Mouse (Mus musculus) hindbrain, embryonic 16.5 days (tissue): ENCODE data around the gene Sspo. TPM values are rescaled to one million over a fixed set of nuclear protein-coding genes. Genes with fewer than 3 reads are reported as not detected.

Experiments
- ATAC-seq: fragments of 200-750 bp; cut with Nextera tagmentation; 2 replicates; pipeline ENCODE4 v1.8.0; 2017; ENCODE audit warnings: moderate TSS enrichment, moderate library complexity
- H3K27ac ChIP-seq: fragments of 300-500 bp; sonication (generic); 2 replicates; pipeline ENCODE4 v1.5.1; 2014; ENCODE audit warnings: low read depth, mild to moderate bottlenecking, control low read depth, low read length, moderate library complexity
- H3K27me3 ChIP-seq: fragments of 300-500 bp; sonication (generic); replicated peaks from 2 replicates; pipeline ENCODE4 v1.6.1; 2014; ENCODE audit warnings: low read length; ENCODE audit not compliant: control insufficient read depth, insufficient read depth
- H3K36me3 ChIP-seq: fragments of 300-500 bp; sonication (generic); 2 replicates; pipeline ENCODE4 v1.6.1; 2014; ENCODE audit warnings: mild to moderate bottlenecking, low read length, moderate library complexity, mixed read lengths; ENCODE audit not compliant: control insufficient read depth, insufficient read depth
- H3K4me1 ChIP-seq: fragments of 300-500 bp; sonication (generic); 2 replicates; pipeline ENCODE4 v1.6.1; 2014; ENCODE audit warnings: low read depth, low read length; ENCODE audit not compliant: control insufficient read depth, insufficient read depth
- H3K4me2 ChIP-seq: fragments of 300-500 bp; sonication (generic); 2 replicates; pipeline ENCODE4 v1.6.1; 2014; ENCODE audit warnings: mild to moderate bottlenecking, low read length, control low read depth, moderate library complexity
- H3K4me3 ChIP-seq: fragments of 300-500 bp; sonication (generic); 2 replicates; pipeline ENCODE4 v1.5.1; 2014; ENCODE audit warnings: mild to moderate bottlenecking, low read length, control low read depth, moderate library complexity
- H3K9ac ChIP-seq: fragments of 300-500 bp; sonication (generic); 2 replicates; pipeline ENCODE4 v1.6.1; 2014; ENCODE audit warnings: low read depth, mild to moderate bottlenecking, control low read depth, low read length, moderate library complexity
- H3K9me3 ChIP-seq: fragments of 300-500 bp; sonication (generic); 2 replicates; pipeline ENCODE4 v1.6.1; 2014; ENCODE audit warnings: mild to moderate bottlenecking, low read length, moderate library complexity; ENCODE audit not compliant: control insufficient read depth
- WGBS: fragments of 180-500 bp; shearing (Covaris S2); extraction: QIAGEN DNeasy Blood & Tissue Kit; methylation state at CpG from one replicate; pipeline ENCODE4 v1.1.7; 2014; 5-methylcytosine and 5-hydroxymethylcytosine counted together
- polyA plus RNA-seq: library from polyadenylated mRNA; unstranded; fragments of >200 nt; fragmentation: Nextera tagmentation; extraction: Ambion mirVana; gene quantifications from 2 replicates; pipeline ENCODE4 v1.2.1, GENCODE M21; 2015

Gene Sspo
- polyA plus RNA-seq, 1 experiment from 2014 or later, result 0.29 TPM

DNA sequence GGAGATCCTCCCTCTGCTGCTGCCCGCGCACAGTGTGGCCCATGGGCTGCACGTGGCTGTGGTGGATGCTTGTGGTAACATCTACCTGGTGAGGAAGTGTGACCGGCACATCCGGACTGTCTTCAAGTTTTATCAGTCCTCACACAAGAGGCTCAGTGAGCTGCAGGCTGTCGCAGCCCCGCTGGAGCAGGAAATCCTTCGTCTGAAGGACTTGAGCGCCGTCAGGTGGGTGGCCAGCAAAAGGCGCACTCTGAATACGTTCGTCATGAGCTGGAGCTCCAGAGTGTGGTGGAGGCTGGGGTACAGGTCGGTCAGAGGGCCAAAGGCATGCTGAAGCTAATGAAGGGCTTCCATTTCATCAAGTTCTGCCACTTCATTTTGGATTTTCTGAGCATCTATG, 81.2 kb downstream of the Sspo start:
- WGBS, result 77% methylated on average over 14 of the region's 14 CpGs
- no peak overlapping the region for H3K9ac ChIP-seq

DNA sequence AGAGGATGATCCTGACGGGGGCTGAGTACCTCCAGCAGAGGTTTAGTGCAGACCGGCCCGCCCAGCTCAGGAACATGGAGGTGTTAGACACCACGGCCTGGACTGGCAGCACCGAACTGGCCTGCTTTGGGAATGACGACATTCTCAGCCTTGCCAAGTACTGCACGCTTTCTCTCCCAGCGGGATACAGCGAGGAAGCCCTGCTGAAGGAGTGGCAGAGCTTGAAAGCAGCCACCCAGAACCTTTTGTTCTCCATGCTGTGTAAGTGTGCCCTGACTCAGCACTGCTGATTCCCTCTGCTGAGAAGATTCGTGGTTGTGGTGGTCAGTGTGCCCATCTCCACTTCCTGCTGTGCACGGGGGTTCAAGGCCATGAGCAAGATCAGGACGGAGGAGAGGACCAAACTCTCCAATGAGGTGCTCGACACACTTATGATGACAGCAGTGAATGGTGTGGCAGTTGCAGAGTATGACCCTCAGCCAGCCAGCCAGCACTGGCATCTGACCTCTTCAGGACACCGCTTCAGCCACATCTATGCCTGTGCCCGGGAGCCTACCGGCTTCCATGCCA, 81.9 kb downstream of the Sspo start:
- ATAC-seq, result no peak
- no peak overlapping the region for H3K27ac ChIP-seq
- H3K27me3 ChIP-seq, result no peaks in the 10 kb centered on the region
- H3K9me3 ChIP-seq, result no peaks in the 10 kb centered on the region
- H3K9ac ChIP-seq, result no peak overlapping the region
- no peak overlapping the region for H3K4me2 ChIP-seq
- WGBS, result 82% methylated on average over 16 of the region's 16 CpGs
- peaks cover 22% of the 10 kb centered on the region for H3K36me3 ChIP-seq
- no peak overlapping the region for H3K4me3 ChIP-seq
- no peaks in the 10 kb centered on the region for H3K4me1 ChIP-seq

More for the DNA sequence above, 81.2 kb downstream of the Sspo start:
- Histone ChIP-seq H3K4me3 (no peak overlapping the region), H3K27me3 (no peaks in the 10 kb centered on the region), H3K9me3 (no peaks in the 10 kb centered on the region), H3K36me3 (peaks cover 22% of the 10 kb centered on the region), H3K4me2 (no peak overlapping the region), H3K27ac (no peak overlapping the region), H3K4me1 (no peaks in the 10 kb centered on the region)
- no peak for ATAC-seq

DNA sequence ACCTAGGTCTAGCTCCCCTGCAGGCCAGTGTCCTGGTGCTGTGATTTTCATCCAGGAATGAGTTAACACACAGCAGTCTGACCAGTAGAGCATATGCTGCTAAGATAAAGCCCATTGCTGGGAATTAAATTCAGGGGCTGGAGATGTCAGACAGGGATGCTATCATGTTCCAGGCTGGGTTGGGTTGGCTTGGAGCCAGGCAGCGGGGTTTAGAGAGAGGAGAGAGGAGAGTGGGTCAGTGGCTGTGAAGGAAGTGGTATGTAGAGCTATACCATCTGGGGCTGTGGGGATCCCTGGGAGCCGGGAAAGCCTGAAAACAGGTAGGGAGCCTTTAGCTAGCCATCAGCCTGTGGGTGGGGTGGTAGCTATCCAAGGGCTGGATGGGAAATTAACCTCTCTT, 82.8 kb downstream of the Sspo start:
- Histone ChIP-seq H3K4me1 (no peaks in the 10 kb centered on the region), H3K9me3 (no peaks in the 10 kb centered on the region), H3K9ac (no peak overlapping the region), H3K36me3 (peaks cover 17% of the 10 kb centered on the region), H3K4me3 (no peak overlapping the region), H3K27ac (no peak overlapping the region), H3K27me3 (no peaks in the 10 kb centered on the region), H3K4me2 (no peak overlapping the region)
- WGBS, result 80% methylated on average over 2 of the region's 2 CpGs
- no peak for ATAC-seq

DNA sequence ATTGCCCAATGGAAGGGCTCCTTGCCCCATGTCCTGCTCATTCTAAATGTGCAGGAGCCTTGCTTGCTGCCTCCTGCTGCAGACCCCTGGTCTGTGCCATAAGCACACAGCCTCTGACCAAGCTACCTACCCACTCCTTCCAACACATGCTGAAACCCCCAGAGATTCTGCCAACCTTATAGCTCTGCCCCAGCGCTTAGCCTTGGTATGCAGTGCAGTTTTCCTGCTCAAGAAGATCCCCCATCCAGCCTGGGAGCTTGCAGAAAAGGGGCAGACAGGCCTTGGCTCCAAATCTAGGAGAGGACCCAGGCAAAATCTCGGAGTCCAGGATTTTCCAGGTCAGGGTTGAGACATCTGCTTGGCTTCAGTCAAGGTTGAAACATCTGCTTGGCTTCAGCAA, 85.4 kb downstream of the Sspo start:
- Histone ChIP-seq H3K4me1 (peaks cover 12% of the 10 kb centered on the region), H3K9ac (no peak overlapping the region), H3K4me3 (no peak overlapping the region), H3K4me2 (no peak overlapping the region), H3K27me3 (no peaks in the 10 kb centered on the region), H3K36me3 (peaks cover 13% of the 10 kb centered on the region), H3K9me3 (no peaks in the 10 kb centered on the region), H3K27ac (no peak overlapping the region)
- 70% methylated on average over 2 of the region's 2 CpGs for WGBS
- ATAC-seq, result no peak

DNA sequence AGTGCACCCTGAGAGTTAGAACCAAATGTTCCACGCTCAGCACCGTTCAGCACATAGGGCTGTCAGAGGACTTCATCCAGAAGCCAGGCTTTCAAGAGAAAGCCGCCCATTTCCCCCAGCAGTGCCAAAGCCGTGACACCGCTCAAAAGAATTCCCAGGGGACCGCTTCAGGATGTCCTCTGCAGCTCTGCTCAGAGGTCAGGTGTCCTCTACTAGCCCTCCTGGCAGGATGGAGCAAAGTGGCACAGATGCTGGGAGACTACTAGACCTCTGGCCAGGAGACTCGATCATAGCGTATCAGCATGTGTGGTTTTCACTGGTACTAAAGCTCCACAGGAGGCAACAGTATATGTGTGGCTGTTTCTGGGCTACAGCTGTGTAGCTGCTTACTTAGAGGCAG, 86.9 kb downstream of the Sspo start:
- Histone ChIP-seq H3K27me3 (no peaks in the 10 kb centered on the region), H3K36me3 (peaks cover 12% of the 10 kb centered on the region), H3K27ac (no peak overlapping the region), H3K9me3 (no peaks in the 10 kb centered on the region), H3K4me2 (no peak overlapping the region), H3K9ac (no peak overlapping the region), H3K4me1 (peaks cover 22% of the 10 kb centered on the region), H3K4me3 (no peak overlapping the region)
- ATAC-seq, result no peak
- 82% methylated on average over 8 of the region's 8 CpGs for WGBS

DNA sequence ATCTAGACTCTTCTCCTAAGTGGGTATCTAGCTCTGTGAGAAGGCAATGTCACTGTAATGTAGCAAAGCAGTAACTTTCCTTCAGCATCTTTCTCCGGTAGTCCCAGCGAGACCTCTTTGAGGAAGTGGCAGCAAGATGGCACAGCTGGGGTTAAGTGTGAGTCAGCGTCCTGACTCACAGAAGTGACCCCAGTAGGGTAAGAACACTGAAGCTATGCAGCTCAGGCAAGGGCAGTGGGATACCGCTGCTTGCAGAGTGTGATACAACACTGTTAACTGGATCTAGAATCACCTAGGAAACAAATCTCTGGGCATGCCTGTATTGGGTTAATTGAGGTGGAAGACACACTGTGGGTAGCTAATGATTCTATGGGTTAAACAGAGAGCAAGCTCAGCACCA, 88.1 kb downstream of the Sspo start:
- 67% methylated on average over 4 of the region's 4 CpGs for whole genome bisulfite sequencing
- no peaks in the 10 kb centered on the region for H3K27me3 ChIP-seq
- H3K4me1 ChIP-seq, result peaks cover 24% of the 10 kb centered on the region
- H3K27ac ChIP-seq, result no peak overlapping the region
- H3K9me3 ChIP-seq, result no peaks in the 10 kb centered on the region
- H3K4me3 ChIP-seq, result no peak overlapping the region
- no peak for ATAC-seq
- H3K36me3 ChIP-seq, result peaks cover 21% of the 10 kb centered on the region
- H3K9ac ChIP-seq, result no peak overlapping the region
- no peak overlapping the region for H3K4me2 ChIP-seq

DNA sequence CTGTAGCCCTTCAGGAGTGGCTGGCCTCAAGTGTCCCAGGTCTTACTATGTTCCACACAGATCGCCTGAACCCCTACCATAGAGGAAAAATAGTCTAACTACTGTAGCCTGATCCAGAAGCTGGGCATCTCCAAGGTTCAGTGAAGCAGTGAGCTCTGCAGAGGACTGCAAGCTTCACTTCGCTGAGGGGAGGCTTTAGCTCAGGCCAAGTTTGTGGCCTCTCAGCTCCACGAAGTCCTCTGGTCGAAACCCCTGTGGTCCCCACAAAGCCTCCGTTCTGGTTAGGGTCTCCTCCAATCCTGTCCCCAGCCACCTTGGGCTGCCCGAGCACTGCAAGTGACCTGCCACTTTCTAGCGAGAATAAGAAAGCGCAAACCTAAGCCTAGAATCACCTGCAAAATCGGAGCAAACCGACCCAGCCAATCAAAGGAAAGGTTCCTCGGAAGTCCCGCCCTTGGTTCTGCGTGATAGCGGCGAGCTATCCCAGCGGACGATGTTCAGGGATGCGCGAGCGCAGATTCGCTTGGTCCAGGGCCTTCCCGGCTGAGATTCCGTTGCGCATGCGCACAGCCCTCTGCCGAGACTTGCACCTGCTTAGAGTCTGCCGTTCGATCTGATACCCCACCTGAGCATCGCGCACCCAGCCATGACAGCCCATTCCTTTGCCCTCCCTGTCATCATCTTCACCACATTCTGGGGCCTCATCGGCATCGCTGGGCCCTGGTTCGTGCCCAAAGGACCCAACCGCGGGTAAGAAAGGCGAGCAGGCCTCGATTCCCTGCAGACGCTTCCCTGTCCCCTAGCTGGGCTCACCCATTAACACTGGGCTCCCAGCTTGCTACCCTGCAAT, 89.3 kb downstream of the Sspo start, which contains the start of gene Atp6v0e2:
Atp6v0e2 (plus strand) TSS at position 511 of the 850 bp plus-strand sequence.
- Histone ChIP-seq H3K4me3 (peak within 1 kb of the TSS; percentile 77), H3K4me1 (peaks cover 24% of the 10 kb centered on the region), H3K9ac (peak within 1 kb of the TSS; percentile 94), H3K36me3 (peaks cover 18% of the 10 kb centered on the region), H3K27me3 (no peaks in the 10 kb centered on the region), H3K9me3 (no peaks in the 10 kb centered on the region), H3K4me2 (peak within 1 kb of the TSS; percentile 87), H3K27ac (peak within 1 kb of the TSS; percentile 87)
- ATAC-seq, result peak; percentile 96
- 3% methylated on average over 38 of the region's 38 CpGs for WGBS

DNA sequence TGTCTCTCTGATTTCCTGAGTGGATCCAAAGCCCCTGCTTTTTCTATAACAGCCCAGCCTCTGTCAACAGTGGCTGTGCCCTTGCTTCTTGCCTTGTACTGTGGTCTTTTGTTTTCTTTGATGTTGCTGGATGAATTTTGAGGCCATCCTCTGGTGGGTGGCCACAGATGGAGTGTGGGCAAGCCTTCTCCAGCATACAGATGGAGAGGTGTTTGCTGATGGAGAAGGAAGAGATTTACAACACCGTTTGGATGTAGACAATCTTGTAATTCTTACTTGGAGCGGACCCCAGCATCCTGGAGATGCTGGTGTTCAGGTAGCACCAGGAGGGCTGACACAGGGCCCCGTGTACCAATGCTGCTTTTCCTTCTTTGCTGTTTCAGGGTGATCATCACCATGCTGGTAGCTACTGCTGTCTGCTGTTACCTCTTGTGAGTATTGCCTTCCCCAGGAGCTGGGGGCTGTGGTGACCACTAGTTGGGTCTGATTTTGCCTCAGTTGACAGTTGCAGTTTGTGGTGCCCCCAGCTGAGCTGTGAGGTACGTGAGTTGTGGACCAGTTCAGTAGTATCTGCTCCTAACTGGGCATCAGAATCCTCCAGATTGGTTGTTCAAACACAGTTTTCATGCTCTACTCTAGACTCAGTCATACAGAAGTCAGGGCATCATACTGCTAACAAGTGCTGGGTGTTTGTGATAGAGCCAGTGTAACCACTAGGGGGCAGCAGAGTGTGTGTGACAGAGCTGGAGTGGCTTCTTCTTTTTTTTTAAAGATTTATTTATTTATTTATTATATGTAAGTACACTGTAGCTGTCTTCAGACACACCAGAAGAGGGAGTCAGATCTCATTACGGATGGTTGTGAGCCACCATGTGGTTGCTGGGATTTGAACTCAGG, 91.1 kb downstream of the Sspo start:
- Histone ChIP-seq H3K36me3 (peaks cover 14% of the 10 kb centered on the region), H3K27ac (no peak overlapping the region), H3K4me3 (peak overlapping the region; percentile 77), H3K9ac (peak overlapping the region; percentile 94), H3K4me1 (peaks cover 24% of the 10 kb centered on the region), H3K27me3 (no peaks in the 10 kb centered on the region), H3K4me2 (peak overlapping the region; percentile 87), H3K9me3 (no peaks in the 10 kb centered on the region)
- 72% methylated on average over 4 of the region's 5 CpGs for WGBS
- no peak for ATAC-seq

DNA sequence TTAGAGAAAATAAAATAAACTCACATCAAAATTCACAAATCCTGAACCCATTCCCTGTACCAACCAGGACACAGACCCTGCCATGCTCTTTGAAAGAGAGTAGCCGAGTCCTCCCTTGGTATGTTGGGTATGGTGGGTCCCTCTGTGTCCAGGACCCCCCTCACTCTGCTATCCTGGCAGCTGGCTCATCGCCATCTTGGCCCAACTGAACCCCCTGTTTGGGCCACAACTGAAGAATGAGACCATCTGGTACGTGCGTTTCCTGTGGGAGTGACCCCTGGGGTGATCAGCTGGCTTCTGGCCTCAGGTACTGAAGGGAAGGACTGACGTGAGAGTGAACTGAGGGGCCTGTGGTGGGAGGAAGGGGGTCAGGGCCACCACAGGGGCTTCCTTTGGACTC, 91.8 kb downstream of the Sspo start:
- H3K27me3 ChIP-seq, result no peaks in the 10 kb centered on the region
- H3K9ac ChIP-seq, result no peak overlapping the region
- H3K4me1 ChIP-seq, result peaks cover 24% of the 10 kb centered on the region
- H3K9me3 ChIP-seq, result no peaks in the 10 kb centered on the region
- H3K27ac ChIP-seq, result no peak overlapping the region
- no peak overlapping the region for H3K4me3 ChIP-seq
- 62% methylated on average over 5 of the region's 5 CpGs for WGBS
- ATAC-seq, result no peak
- no peak overlapping the region for H3K4me2 ChIP-seq
- peaks cover 14% of the 10 kb centered on the region for H3K36me3 ChIP-seq
